Mouse (Mus musculus): ENCODE measurements around the gene Ssh3.

GRCm38 (mm10) chr19:4232651-4233050 is 36.3 kb downstream of the Ssh3 start:
- TF ChIP-seq CTCF (IDR thresholded peaks at IDR 0.05; ENCODE audit: low read depth): no peak; the same call in 1 of the 2 replicates
- TF ChIP-seq EP300 (IDR thresholded peaks at IDR 0.05; ENCODE audit: low read depth): no peak

Measured in heart, postnatal 0 days (tissue).